Mouse (Mus musculus): ENCODE measurements at regions not wholly inside any gene's neighbourhood (a gene's known extent, or its start where the extent isn't known, plus 50 kb on each side); places are given as distances from the start of the nearest gene placed in this dataset.
"Not testable (repeated sequence)": the region's sequence is repeated elsewhere in the genome, so short reads cannot be mapped to it uniquely, and the experiment has no call there.

DNA sequence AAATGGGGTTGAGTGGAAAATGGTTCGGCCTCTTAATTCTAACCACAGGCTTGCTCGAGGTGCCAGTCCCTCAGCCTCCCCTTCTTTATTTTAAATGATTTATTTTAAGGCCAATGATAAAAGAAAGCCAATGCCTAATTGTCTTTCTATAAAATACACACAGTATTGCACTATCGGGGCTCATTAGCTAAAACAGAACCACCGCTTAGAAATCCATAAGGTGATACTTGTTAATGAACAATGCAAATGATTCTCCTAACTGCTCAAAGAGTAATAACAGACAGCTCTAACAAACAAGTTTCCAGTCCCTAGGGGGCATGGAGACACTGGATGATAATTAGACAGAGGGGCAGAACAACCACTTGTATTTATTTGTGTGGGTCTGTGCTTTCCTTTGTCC is 58.8 kb downstream of the Emx2 start:
- no peak for DNase-seq
- intact Hi-C loops (cut with DNase I): no loop called here

DNA sequence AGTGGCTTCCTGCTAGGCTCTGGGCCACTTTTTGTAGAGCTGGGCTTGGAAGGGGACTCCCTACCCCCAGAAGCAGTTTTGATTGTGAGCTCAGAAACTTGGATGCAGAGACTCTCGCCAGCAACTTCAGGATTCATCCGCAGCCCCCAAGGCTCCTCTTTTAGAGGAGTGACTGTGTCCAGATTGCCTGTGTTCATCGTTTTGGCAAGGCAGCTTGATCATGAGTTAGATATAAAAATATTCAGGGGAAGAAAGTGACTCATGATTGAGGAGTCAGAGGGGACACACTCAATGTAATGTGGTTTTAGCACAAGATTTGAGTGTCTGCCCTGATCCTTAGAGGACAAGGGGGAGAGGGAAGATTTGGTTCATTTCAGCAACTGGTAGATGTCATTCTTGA is 61.0 kb downstream of the Emx2 start:
- intact Hi-C loops (cut with DNase I): no loop called here
- no peak for DNase-seq

DNA sequence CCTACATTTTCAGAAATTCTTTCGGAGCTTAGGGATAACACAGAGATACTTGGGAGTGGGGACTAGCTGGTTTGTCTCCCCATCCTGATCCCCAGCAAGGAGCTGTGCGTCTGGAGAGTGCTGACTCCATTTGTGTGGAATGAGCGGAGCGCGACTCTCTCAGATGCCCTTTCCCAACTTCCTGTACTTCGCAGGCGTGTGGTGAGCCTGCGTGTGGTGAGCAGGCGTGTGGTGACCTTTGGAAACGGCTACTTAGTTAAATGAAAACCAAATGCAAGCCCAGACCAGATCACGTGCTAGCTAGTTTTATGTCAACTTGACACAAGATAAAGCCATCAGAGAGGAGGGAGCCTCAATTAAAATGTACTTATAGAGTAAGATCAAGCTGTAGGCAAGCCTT is 64.0 kb downstream of the Emx2 start:
- DNase-seq: no peak
- intact Hi-C loops (cut with DNase I): no loop called here

DNA sequence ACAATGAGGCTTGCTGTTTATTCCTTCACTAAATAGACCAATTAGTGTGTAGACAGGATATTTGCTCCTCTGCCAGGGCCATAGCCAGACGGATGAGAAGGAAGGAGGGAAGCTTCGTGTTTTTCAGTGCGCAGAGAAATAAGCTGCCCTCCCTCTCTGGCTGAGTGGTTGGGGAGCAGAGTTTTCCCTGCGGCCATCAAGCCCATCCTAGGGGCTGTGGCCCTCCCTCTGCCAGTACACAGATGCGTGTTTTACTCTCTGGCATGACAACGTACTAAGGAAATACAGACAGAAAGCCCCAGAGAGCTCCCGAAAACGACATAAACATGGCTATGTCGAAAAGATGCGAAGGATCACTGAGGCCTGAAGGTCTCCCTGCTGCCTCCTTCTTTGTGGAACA is 65.2 kb downstream of the Emx2 start:
- DNase-seq: no peak
- intact Hi-C loops (cut with DNase I): no loop called here

DNA sequence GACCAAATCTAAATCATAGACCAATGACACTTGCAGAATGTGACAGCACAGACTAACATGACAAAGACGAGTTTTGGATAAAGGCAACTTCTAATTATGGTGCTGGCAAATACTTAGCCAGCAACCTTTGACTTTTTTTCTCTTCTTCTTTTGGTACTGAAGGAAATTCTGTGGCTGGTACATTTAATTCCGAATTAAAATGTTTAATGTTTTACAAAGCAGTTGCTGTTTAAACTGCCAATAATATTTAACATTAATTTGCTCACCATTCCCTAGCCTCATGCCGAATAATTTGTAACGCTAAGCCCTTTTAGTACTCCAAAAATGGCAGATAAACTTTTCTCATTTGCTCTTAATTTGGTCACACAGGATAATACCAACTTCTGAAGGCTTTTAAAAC is 105.9 kb downstream of the Emx2 start:
- intact Hi-C loops (cut with DNase I): no loop called here
- no peak for DNase-seq

DNA sequence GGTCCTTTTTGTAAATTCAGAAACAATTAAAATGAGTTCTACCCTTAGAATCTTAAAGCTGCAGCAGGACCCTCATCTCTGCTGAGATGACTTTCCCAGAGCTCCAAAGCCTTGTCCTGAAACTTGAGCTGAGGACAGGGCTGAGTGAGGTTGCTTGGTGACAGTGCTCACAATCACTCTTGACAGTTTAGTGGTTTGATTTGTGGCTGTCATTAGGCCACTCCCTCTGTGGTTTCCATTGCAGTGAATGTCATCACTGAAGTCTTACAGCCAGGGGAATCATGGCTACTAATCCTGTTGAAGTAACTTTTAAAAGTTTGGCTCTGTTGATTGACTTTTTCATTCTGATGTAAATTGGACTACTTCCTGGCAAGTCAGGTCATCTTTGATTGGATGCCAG is 110.7 kb downstream of the Emx2 start:
- intact Hi-C loops (cut with DNase I): no loop called here
- no peak for DNase-seq

DNA sequence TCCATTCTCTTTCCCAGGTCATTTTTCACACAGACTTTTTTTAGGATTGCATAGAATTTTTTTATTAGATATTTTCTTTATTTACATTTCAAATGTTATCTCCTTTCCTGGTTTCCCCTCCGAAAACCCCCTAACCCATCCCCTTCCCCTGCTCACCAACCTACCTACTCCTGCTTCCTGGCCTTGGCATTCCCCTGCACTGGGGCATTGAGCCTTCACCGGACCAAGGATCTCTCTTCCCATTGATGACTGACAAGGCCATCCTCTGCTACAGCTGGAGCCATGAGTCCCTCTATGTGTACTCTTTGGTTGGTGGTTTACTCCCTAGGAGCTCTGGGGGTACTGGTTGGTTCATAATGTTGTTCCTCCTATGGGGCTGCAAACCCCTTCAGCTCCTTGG is 111.4 kb downstream of the Emx2 start:
- DNase-seq; intact Hi-C loops (cut with DNase I): not testable (repeated sequence)

DNA sequence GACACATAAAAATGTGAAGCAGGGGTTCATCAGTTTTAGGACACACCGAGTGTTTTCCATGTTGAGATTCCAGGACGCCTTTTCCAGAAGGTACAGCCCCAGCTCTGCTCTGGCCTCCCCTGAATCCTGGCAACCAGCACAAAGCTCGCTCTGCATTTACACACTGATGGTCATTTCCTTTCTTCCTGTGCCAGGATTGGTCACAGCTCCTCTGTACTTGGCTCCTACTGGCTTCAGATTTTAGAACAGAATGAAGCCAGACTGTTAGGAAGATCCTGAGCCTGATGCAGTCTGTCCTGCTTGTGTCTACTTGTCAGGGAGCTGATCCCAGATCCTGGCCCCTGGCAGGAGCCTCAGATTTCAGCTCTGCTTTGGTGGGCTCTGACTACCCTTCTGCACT is 116.2 kb downstream of the Emx2 start:
- intact Hi-C loops (cut with DNase I): no loop called here
- no peak for DNase-seq

DNA sequence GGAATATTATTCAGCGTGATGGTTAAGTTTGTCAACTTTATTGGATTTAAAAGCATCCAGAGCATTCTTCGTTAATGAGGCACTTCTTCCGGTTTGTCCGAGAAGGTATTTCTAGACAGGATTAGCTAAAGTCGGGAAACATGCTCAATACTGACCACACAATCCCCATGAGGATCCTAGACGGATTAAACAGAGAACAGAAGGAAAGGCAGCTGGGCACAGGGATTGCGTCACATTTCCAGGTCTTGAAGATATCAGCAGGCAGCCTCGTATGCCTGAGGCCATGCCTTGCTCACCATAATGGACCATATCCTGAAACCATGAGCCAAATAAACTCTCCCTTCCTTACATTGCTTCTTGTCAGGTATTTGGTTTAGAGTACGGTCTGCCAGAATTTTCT is 119.7 kb downstream of the Emx2 start:
- intact Hi-C loops (cut with DNase I): no loop called here
- DNase-seq: no peak

DNA sequence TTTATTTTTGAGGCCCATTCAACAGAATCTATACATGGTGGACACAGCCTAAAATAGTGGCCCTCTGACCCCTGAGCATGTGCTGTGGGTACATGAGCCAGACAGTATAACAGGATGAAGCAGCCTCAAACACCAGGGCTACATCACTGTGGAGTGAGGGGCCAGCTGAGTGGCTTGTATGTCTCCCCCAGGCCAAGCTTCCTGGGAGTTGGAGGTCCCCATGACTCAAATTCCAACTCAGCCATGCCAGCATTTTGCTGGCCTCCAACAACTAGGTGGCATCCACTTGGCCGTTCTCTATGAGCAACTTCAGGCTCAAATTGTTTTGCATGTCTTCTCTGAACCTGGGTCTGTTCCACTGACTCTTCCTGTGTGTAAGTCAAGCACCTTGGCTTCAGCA is 121.5 kb downstream of the Emx2 start:
- no peak for DNase-seq
- intact Hi-C loops (cut with DNase I): no loop called here

DNA sequence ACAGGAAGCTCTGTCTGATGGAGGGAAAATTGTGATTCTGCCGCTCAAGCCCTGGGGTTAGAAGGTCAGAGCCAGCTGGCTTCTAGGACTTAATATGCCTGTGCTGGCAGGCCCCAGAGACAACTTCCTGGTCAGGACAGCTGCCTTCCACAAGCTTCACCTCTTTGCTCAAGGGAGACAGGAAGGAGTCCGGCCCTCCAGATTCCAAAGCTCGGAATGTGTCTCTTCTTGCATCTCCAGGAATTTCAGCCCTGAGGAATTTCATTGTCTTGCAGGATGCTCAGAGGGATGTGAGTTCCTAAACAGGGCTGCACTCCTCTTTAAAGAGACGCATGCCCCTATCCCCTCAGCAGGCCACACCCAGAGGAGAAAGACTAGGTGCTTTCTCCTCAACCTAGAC is 127.7 kb downstream of the Emx2 start:
- intact Hi-C loops (cut with DNase I): no loop called here
- DNase-seq: no peak

DNA sequence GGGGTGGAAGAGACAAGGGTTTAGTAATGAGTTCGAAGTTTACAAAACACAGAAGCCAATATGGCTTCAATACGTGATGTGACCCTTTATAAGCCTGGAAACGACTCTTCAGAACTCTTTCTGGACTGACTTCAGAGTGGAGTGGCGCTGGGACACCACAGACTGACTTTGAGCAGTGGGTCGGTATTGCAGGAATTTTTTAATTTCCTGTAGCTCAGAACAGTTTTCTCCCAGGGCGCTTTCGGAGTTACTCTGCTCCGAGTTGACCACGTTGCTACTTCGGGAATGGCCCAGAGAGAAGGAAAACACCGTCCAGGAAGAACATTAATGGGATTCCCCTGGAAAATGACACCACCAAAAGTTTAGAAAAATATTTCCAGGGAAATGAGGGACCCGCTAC is 129.1 kb downstream of the Emx2 start:
- intact Hi-C loops (cut with DNase I): no loop called here
- DNase-seq: no peak

DNA sequence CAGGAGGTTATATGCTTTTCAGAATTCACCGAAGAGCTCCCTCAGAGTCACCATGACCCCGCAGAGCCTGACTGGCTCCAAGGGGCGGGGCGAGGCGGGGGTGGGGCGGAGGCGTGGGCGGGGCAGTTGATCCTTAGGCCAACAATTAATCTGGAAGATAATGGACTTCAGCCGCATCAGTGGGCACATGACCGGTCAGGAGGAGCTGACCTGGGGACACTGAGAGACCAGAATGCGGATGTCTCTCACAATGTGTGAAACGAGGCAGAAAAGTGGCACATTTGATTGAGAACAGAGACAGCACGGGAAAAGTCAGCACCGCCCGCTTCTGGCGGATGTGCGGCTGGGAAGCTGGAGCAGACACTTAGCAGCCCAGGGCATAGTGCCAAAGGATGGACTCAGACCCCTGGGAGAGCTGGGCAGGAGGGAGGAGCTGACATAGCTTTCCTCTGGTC is 129.9 kb downstream of the Emx2 start:
- peak in 1 of 2 experiments; percentile 3 for DNase-seq
- intact Hi-C loops (cut with DNase I): no loop called here

DNA sequence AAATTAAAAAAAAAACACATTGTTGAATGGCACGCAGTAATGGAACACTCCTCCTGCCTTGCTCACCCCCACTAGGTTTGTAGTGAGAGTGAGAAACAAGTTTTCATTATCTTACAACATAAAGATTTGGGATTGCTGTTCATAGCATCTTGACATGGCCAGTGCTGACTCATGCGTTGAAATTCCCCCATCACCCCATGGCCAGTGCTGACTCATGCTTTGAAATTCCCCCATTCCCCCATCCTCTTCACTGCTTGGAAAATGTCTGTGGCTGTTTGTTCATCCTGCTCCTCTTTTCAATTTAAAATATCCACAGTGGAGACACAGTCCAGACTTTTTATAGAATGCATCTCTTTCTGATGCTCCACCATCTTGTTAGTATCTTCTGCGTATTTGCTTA is 131.8 kb downstream of the Emx2 start:
- no peak for DNase-seq
- intact Hi-C loops (cut with DNase I): no loop called here

DNA sequence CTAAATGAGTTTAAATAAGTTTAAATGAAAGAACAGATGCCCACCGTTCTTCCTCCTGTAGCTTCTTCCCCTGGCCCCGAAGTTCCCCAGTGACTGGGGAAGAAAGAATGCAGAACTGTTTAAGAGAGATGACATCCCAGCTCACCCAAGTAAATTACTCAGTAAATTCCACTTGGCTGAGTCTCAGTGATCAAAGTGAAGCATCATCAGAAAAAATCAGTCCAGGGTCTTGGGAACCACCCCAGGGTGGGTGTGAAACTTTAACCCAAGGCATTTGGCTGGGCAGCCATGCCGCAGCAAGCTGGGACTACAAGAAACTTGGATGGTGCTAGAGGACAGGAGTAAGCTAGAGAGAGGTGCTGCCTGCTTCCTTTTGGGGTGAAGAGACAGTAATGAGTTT is 133.9 kb downstream of the Emx2 start:
- intact Hi-C loops (cut with DNase I): no loop called here
- no peak for DNase-seq

DNA sequence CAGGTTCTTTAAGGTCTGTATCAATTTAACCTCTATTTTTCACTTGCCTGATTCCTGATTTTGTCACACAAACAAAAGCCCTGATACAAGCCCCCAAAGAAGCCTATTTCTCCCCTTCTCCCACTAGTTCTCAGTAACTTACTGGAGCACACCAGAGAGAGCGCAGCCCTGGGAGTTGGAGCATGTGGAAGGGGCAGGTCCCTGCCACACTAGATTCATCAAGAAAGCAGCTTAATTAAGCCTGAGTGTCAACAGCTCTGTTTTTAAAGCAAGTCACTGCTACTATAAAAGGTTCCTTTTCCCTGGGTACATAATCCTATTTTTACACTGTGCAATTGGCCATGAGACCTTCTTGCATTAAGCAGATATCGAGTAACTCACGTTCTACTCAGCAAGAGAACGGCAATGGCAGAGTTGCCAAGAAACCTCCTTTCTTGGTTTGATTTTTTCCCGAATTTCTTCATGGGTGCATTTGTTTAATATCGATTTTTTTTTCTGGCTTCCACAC is 166.2 kb downstream of the Emx2 start:
- no peak for DNase-seq
- intact Hi-C loops (cut with DNase I): no loop called here

DNA sequence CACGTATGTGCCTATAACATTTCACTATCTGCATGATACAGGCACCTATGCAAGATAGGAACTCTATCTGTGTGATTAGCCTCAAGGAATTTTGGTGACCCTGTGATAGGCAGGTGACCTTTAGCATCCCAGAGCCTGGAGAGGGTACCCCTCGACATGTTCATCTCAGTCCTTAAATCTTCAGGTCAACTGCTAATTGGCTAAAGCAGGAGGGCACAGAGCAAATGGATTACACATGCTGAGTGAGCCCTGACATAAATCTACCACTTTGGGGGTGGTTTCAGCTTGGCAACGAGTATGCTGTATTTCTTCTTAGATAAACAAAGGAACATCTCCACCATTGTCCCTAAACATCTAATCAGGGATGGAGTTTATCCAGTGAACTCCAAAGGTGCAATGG is 169.5 kb downstream of the Emx2 start:
- intact Hi-C loops (cut with DNase I): no loop called here
- no peak for DNase-seq

DNA sequence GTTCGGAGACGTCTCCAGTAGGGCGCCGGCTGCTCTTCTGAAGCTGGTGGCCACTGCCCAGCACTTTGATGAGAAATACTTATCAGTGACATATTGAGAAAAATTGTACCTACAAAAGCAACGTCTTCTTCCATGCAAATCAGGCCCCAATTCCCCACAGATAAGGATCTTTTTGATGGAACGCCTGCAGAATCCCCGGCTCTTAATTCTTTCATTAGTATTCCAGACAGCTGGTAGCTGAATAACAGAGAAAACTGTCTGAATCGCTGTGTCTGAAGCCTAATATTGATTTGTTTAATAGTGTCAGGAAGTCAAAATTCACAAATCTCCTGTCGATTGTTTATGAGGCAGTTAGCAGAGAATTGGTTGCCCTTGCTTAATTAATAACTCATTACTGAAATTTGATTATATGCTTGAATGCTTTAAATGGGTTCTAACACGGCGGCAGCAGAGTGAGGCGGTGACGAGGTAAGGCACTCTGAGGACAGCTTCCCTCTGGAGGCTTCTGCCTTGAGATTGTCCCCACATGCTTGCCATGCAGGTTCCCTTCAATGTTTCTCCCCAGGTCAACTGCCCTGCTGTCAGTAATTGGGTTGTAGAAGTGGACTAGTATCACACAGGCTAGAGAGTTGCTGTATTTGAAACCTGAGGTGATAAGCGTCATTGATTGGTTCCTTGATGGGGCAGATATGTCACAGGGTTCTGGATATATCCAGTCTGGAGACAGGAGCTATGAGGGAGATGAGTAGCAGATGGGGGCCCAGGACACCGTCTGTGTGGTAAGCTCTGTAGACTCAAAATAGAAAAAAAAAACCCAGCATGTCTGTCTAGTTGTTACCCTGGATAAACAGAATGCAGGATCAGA is 170.4 kb downstream of the Emx2 start:
- DNase-seq: no peak
- intact Hi-C loops (cut with DNase I): no loop called here

DNA sequence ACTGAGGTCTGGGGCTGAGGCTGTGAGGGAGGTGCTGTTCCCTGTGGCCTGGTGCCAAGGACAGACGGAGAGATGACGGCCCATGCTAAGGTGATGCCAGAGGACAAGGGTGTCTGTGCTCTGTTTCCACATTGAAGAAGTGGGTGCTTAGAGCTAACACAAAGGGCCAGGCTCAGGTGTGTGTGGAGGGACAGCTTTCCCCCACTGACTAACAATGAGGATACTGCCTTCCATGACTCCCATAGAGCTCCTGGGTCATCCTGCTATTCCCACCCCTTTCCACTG is 170.9 kb downstream of the Emx2 start:
- intact Hi-C loops (cut with DNase I): no loop called here
- DNase-seq: no peak

DNA sequence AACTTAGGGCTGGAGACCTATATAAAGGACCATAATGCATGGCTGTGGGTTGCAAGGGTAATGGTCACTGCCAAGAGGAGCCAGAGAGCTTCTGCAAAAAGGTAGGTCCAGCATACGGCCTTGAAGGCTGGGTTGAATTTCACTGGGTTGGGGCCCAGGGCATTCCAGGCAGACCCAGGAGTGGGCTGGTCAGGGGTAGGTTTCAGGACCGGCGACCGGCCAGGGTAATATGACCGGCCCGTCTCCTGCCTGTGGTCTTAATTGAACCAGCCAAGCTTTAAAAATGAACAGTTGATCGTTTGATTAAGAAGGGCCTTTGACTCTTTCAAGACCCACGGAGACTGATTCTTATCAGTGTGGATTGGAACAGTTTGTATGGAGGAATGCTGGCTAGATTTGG is 171.9 kb downstream of the Emx2 start:
- intact Hi-C loops (cut with DNase I): no loop called here
- DNase-seq: no peak

DNA sequence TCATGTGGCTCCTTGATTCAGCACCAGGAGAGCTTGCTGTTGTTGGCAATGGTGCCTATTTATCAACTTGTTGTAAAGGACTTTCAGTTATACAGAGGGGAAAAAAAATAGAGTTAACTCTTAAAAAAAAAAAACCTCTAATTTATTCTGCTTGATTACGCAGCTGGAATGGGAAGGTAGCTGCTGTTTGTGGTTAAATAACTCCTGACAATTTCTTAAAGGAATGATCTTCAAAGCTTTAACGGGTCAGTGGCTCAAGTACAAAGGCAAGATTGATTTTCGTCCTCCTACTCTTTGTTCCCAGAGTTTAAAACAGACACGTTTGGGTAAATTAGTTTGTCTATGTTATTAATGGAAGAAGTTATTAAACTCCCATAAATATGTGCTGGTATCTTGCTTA is 172.5 kb downstream of the Emx2 start:
- intact Hi-C loops (cut with DNase I): no loop called here

DNA sequence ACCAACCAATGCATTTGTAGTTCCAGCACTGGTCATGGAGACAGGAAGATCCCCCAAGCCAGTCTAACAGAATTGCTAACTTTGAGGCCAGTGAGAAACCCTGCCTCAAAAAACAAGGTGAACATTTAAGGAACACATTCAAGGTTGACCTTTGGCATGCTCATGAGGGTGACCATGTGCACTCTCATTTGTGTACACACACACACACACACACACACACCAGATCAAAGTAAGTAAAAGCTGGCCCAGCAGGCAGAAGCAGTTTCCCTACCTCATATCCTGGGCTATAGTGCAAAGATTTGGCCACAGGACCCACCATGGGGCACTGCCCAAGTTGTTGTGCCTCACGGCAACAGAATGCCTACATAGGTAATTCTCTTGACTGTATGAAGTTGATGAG is 173.4 kb downstream of the Emx2 start:
- DNase-seq: no peak
- intact Hi-C loops (cut with DNase I): no loop called here

More for the DNA sequence above, 172.5 kb downstream of the Emx2 start:
- DNase-seq: no peak

DNA sequence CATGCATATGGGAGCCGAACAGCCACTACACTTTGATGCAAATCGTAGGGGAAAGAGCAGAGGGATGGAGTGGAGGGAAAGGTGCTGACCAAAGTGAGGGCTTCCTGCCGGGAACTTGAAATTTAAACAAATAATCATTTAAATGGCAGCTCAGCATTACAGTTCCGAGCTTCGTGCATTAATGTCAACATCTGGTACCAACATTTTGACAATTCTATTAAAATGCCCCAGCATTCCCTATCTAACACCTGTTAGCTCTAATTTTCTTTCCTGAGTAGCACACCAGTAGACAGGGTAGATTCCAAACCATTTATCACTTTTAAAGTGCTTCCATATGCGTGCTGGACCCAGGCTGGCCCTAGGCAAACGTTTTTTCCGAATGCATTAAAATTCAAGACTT is 178.1 kb downstream of the Emx2 start:
- intact Hi-C loops (cut with DNase I): no loop called here

More for the DNA sequence above, 178.1 kb downstream of the Emx2 start:
- DNase-seq: no peak
